Mouse (Mus musculus) C2C12 (cell line): ENCODE results near the gene Slc1a7. TPM values are rescaled to one million over a fixed set of nuclear protein-coding genes. Genes with fewer than 3 reads are reported as not detected.

ENCODE experiments used
- H3K27me3 ChIP-seq: one replicate; pipeline ENCODE4 v1.6.1; 2011; ENCODE audit not compliant: control insufficient read depth, insufficient read depth, insufficient read length
- H3K36me3 ChIP-seq: one replicate; pipeline ENCODE4 v1.6.1; 2011; ENCODE audit not compliant: control insufficient read depth, insufficient read depth
- H3K4me3 ChIP-seq: one replicate; pipeline ENCODE4 v1.5.1; 2011; ENCODE audit warnings: mild to moderate bottlenecking, control low read depth; ENCODE audit not compliant: poor library complexity, insufficient read depth, severe bottlenecking
- H3K79me2 ChIP-seq: one replicate; pipeline ENCODE4 v1.6.1; 2011; ENCODE audit not compliant: control insufficient read depth, insufficient read depth
- H3K79me3 ChIP-seq: one replicate; pipeline ENCODE4 v1.6.1; 2011; ENCODE audit warnings: low read depth, control low read depth
- H3ac ChIP-seq: one replicate; pipeline ENCODE3; 2011; ENCODE audit warnings: low read depth; ENCODE audit not compliant: control insufficient read depth, insufficient read length
- CEBPB ChIP-seq: IDR thresholded peaks from one replicate; pipeline ENCODE4 v1.6.1; 2011; ENCODE audit warnings: low read depth, mild to moderate bottlenecking, control low read depth, moderate library complexity
- CTCF ChIP-seq: IDR thresholded peaks from one replicate; pipeline ENCODE4 v1.5.1; 2011; ENCODE audit not compliant: control insufficient read depth, insufficient read depth, insufficient read length
- FOSL1 ChIP-seq: IDR thresholded peaks from one replicate; pipeline ENCODE4 v1.8.0; 2011; ENCODE audit warnings: mild to moderate bottlenecking, low read length; ENCODE audit not compliant: poor library complexity, insufficient read depth, severe bottlenecking
- MAX ChIP-seq: IDR thresholded peaks from one replicate; pipeline ENCODE4 v1.6.1; 2011; ENCODE audit warnings: mild to moderate bottlenecking, control low read depth
- MYOD1 ChIP-seq: IDR thresholded peaks from one replicate; pipeline ENCODE4 v1.6.1; 2011; ENCODE audit warnings: low read depth; ENCODE audit not compliant: control insufficient read depth, insufficient read length
- MYOG ChIP-seq: IDR thresholded peaks from one replicate; pipeline ENCODE4 v1.6.1; 2011; ENCODE audit not compliant: control insufficient read depth, insufficient read length; ENCODE audit errors: extremely low read depth
- USF1 ChIP-seq: IDR thresholded peaks from one replicate; pipeline ENCODE4 v1.6.1; 2011; ENCODE audit warnings: low read depth, mild to moderate bottlenecking, control low read depth, moderate library complexity
- polyA plus RNA-seq: library from polyadenylated mRNA; unstranded; fragments of >200 nt; fragmentation: generic; extraction: Trizol; gene quantifications from one replicate; pipeline ENCODE4 v1.2.1, GENCODE M21; 2012; ENCODE audit warnings: missing spikeins

Gene Slc1a7
- polyA plus RNA-seq, 1 experiment: not detected

DNA sequence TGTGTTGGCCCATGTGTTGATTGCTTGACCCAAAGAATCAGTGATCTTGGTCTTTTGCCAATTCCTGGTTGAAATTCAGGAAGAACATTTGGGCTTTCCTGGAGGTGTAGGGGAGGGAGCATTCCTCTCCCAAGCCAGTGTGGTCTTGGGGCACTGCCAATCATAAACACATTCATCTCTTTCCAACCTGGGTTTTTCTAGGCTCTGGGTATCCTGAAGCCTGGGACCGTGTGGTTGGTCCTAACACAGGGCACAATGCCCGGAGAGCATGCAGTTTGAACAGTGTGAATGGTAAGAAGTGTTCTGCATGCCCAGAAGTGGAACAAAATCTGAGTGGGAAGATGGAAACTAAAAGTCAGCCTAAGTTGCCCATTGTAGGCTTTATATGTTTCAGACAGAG lies 30.0 kb upstream of the Slc1a7 start:
- TF ChIP-seq MAX (no peak), CEBPB (no peak), MYOG (no peak)
- H3K36me3 ChIP-seq: no peaks in the 10 kb centered on the region
- H3ac ChIP-seq: no peak overlapping the region
- H3K79me3 ChIP-seq: no peaks in the 10 kb centered on the region
- no peak overlapping the region for H3K4me3 ChIP-seq
- H3K79me2 ChIP-seq: no peaks in the 10 kb centered on the region
- no peaks in the 10 kb centered on the region for H3K27me3 ChIP-seq

DNA sequence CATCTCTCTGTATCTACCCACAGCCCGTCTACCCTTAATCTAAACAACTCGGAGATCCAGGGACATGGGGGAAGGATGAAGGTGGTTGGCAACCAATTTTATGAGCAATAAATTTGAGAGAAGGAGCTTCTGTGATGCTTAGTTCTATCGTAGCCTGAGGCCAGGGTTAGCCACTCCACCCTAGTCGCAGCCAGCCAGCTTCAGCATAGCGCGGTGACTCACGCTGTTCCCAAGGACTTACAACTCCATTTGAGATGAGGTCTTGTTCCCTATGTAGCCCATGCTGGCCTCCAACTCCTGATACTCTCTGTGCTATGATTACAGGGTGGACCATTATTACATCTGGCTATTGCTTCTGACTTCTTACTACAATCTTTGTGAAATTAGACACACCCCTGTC lies 25.4 kb upstream of the Slc1a7 start:
- H3K4me3 ChIP-seq: no peak overlapping the region
- no peaks in the 10 kb centered on the region for H3K79me3 ChIP-seq
- no peak overlapping the region for H3ac ChIP-seq
- TF ChIP-seq CEBPB (no peak), MYOG (no peak), USF1 (no peak), MYOD1 (no peak), FOSL1 (no peak), MAX (no peak), CTCF (no peak)
- H3K79me2 ChIP-seq: no peaks in the 10 kb centered on the region
- H3K36me3 ChIP-seq: no peaks in the 10 kb centered on the region
- no peaks in the 10 kb centered on the region for H3K27me3 ChIP-seq

DNA sequence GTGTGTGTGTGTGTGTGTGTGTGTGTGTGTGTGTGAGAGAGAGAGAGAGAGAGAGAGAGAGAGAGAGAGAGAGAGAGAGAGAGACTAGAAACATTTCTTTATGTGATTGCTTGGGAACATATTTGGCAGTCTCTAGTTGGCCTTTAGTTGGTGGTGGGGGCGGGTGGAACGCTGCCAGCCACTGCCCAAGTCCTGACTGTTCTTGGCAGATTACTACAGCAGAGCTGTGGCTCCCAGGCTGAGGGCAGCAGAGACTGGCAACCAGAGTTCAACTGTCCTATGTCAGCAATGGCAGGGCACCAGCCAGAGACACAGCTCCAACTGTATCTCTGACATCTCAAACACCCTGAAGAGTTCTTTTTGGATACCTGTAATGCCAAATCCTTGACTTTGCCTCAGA lies 24.0 kb upstream of the Slc1a7 start:
- TF ChIP-seq MYOG (no peak), FOSL1 (no peak), MAX (no peak)
- Histone ChIP-seq H3ac (no peak overlapping the region), H3K4me3 (no peak overlapping the region), H3K36me3 (no peaks in the 10 kb centered on the region), H3K79me3 (no peaks in the 10 kb centered on the region), H3K79me2 (no peaks in the 10 kb centered on the region), H3K27me3 (peaks cover 6% of the 10 kb centered on the region)

DNA sequence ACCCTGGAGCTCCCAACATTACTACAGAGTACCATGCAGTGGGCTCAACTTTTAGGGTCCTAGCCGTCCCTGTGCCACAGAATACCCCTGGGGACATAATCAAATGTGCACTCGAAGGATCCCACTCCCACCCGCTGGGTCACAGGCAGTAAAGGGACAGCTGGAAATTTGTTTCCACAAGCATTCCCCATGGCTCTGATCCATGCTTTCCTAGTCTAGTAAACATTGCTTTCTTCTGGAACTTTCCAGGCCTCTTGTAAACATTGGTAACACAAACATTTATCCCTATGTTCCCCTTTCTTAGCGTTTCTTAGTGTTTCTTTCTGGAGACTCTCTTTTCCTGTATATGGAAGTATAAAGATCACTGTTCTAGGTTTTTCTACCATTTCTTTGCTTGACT lies 18.2 kb upstream of the Slc1a7 start:
- H3K79me2 ChIP-seq: no peaks in the 10 kb centered on the region
- H3K36me3 ChIP-seq: no peaks in the 10 kb centered on the region
- no peak for TF ChIP-seq MYOG
- TF ChIP-seq MAX: no peak
- TF ChIP-seq CEBPB: no peak
- no peak for TF ChIP-seq USF1
- no peak for TF ChIP-seq FOSL1
- no peak for TF ChIP-seq CTCF
- TF ChIP-seq MYOD1: no peak
- no peak overlapping the region for H3ac ChIP-seq
- no peak overlapping the region for H3K4me3 ChIP-seq
- no peaks in the 10 kb centered on the region for H3K79me3 ChIP-seq
- peaks cover 23% of the 10 kb centered on the region for H3K27me3 ChIP-seq

DNA sequence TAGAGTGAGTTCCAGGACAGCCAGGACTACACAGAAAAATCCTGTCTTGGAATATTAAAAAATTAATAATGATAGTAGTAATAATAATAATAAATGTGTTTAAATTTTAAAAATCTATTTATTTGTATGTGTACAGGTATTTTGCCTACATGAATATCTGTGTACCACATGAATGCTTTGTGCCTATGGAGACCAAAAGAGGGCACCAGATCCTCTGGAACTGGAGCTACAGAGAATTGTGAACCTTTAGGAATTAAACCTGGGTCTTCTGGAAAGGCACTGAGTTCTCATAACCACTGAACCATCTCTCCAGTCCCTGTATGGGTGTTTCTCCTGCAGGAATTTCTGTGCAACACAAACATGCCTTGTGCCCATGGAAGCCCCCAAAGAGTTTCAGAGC lies 15.3 kb upstream of the Slc1a7 start:
- no peaks in the 10 kb centered on the region for H3K36me3 ChIP-seq
- TF ChIP-seq CTCF: no peak
- TF ChIP-seq MYOG: no peak
- TF ChIP-seq CEBPB: no peak
- no peak for TF ChIP-seq USF1
- no peak for TF ChIP-seq MAX
- no peak for TF ChIP-seq FOSL1
- TF ChIP-seq MYOD1: no peak

DNA sequence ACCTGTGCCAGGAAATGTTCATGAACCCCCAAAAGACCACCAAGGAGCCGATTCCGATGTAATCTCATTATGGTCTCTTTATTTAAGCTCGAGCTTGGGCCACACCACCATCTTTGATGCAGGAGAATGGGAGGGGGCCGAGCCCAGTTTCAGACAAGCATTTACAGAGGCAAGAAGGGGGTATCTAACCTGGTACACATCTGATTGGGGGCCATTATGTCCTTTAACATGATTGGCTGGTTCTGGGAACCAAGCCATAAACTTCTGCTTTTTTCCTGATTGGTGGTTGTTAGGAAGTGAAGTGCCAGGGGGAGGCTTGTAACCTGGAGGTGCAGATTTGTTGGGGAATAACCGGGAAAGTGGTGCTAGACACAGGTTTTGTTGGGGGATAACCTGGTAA lies 12.4 kb upstream of the Slc1a7 start:
- Histone ChIP-seq H3K79me3 (no peaks in the 10 kb centered on the region), H3K27me3 (peaks cover 12% of the 10 kb centered on the region), H3ac (no peak overlapping the region), H3K79me2 (no peaks in the 10 kb centered on the region), H3K36me3 (no peaks in the 10 kb centered on the region), H3K4me3 (no peak overlapping the region)
- TF ChIP-seq MYOG: no peak
- no peak for TF ChIP-seq MYOD1
- TF ChIP-seq MAX: no peak
- TF ChIP-seq USF1: no peak
- no peak for TF ChIP-seq CEBPB

More for the DNA sequence above, 15.3 kb upstream of the Slc1a7 start:
- H3K4me3 ChIP-seq: no peak overlapping the region
- peaks cover 23% of the 10 kb centered on the region for H3K27me3 ChIP-seq
- no peaks in the 10 kb centered on the region for H3K79me3 ChIP-seq
- H3K79me2 ChIP-seq: no peaks in the 10 kb centered on the region
- no peak overlapping the region for H3ac ChIP-seq
